Mouse (Mus musculus): ENCODE results near the gene Csrp1. TPM values are rescaled to one million over a fixed set of nuclear protein-coding genes. Genes with fewer than 3 reads are reported as not detected.

The Csrp1 gene
- total RNA-seq, 2 experiments from 2014 or later, result 98.5 to 108 TPM

DNA sequence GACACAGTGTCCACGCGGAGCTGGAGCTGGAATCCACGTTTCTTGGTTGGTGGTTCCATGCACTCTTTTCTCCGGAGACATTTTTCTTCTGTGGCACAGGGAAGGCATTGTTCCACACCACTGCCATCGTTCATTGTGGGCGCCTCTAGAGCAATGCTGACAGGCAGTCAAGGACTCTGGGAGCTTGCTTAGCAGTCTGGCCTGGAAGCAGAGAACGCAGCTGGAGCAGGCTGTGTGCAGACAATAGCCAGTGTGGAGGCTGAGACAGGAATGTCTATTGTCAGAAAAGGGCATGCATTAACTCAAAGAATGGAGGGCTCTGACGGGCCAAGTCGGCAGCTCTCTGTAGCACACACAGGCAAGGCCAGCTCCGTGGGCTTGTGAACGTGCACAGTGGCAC is 25.7 kb upstream of the Csrp1 start:
- DNase-seq (ENCODE audit: low spot score in 2 of 2), result no peak

DNA sequence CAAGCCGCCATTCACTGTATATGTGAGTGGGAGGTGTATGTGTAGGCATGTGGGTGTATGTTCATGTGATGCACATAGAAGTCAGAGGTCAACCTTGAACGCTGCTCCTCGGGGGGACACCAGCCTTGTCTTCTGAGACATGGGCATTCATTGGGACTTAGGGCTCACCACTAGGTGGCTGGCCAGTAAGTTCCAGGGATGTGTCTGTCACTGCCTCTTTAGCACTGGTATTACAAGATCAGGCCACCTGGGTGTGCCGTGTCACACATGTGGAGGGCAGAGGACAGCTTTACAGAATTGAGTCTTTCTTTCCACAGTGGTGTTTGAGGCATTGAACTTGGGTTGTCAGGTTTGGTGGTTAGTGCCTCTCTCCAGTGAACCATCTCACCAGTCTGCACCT is 22.4 kb upstream of the Csrp1 start:
- DNase-seq (ENCODE audit: low spot score in 2 of 2), result no peak

DNA sequence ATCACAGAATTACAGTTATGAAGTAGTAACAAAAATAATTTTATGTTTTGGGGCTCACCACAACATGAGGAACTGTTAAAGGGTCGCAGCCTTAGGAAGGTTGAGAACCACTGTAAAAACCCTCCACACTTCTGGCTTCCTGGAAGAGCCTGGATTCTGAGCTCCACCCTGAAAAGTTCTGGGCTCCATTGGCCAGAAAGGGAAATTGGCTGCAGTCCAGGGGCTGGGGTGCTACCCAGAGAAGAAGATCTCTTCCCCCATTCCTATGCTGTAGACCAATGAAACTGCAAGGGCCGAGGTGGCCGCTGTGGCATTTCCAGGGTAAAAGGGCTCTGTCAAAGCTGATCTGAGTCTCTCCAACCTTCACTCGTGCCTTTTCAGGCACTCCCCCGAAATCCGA is 21.8 kb upstream of the Csrp1 start:
- DNase-seq (ENCODE audit: low spot score in 2 of 2), result no peak

DNA sequence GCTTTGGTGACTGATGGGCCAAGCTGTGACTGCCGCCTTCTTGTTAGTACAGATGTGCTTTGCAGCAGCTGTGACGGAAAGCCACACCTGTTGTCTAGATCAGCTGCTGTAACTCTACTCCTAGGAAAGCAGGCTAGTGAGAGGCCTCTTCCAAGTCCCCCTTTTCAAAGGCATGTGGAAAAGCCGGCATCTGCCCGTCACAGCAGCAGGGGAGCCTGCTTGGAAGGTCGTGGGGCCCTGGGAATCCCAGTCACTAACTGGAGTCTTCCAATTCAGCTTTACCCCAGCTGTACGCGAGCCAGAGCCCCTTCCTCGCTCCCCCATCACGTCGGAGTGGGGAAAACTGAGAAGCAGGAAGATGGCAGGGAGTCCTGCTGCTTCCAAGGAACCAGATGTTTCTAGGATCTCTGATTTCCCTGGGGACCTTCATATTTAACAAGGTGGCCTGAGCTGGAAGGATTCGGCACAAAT is 21.4 kb upstream of the Csrp1 start:
- DNase-seq (ENCODE audit: low spot score in 2 of 2), result no peak

DNA sequence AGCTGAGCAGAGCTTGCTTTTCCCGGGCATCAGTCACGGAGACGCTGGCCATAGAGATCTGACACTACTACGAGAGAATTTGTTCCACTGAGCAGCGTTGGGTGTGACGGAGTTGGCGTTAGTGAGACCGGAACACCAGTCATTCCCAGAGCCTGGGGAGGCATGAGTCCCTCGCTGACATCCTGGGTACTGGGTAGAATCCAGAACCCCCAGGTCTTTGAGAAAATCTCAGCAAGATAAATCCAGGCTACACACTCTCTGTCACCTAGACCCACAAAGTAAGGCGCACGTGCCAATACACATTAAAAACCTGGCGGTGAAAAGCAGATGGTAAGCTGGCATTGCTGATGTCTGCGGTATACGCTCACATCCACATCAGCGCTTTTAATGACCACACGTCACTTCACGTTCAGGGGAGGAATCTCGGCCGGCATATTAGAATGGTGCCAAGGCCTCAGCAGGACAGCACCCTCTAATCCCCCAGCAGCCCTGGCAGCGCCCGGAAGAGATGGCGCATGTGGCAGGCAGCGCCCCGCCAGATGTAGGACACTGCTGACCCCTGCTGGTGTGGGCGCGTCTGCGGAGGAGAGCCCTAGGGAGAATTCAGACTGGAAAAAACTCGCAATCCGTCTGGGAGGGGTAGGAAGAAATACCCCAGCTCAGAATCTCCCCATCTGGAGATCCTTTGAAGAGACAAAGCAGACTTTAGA is 20.7 kb upstream of the Csrp1 start:
- peak; percentile 40 to 54 for DNase-seq (ENCODE audit: low spot score in 2 of 2)

DNA sequence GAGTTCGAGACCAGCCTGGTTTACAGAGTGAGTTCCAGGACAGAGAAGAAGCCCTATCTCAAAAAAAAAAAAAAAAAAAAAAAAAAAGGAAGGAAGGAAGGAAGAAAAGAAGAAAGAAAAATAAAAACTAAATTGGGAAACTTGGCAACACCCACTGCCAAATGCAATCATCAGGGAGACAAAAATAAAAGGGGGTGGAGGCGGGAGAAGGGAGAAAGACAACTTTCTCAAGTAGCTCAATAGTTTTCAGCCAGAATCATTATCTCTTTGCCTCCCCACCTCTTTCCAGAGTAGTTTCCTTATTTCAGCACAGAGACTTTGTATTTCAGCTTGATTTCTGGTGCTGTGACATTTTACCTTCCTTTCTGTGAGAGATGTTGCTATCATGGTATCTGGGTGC is 20.0 kb upstream of the Csrp1 start:
- DNase-seq (ENCODE audit: low spot score in 2 of 2), result no peak

DNA sequence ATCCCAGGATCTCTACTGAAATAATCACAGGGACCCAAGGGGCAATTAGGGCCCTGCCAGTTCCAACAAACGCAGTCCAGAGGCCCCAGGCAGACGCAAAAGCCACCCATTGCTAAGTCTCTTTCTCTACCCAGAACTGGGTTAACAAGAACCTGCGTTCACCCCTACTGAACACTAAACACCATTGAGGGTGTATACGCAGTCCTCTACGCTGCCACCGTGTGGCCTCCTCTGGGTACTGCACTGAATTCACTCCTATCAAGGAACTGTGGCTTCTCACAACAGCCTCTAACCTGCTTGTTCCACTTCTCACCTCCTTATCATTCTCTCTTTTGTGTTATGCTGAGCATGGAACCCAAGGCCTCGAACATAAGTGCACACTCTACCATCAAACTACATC is 19.3 kb upstream of the Csrp1 start:
- DNase-seq (ENCODE audit: low spot score in 2 of 2), result peak in 1 of 2 experiments; percentile 42

DNA sequence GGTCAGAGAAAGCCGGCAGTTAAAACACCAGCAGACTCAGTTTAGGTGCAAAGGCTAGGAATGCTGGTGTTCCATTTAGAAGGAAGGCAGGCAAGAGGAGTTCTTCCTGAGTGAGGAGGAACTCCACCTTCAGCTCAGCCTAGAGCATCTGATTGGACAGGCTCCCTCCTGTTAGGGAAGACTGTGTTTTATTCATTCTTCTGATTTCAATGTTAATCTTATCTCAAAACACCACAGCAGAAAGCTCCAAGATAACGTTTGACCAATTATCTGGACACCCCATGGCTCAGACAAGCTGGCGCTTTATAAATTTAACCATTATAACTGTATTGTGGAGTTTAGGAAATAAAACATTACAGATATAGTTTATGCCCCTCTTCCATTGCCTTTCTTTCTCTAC is 18.5 kb upstream of the Csrp1 start:
- no peak for DNase-seq (ENCODE audit: low spot score in 2 of 2)

DNA sequence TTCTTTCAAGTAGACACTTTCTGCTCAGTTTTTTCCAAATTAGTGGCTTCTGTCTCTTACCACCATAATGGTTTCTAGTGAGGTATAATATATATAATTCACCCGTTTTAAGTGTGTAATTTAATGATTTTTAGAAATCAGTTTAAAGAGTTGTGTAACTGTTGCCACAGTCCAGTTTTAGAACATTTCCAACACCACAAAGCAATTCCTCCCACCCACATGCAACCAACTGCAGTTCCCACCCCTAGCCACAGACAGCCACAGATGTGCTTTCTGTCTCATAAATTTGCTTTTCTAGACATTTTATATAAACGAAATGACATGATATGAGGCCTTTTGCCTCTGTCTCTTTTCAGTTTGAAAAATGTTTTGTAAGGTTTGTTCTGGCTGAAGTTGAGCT is 17.1 kb upstream of the Csrp1 start:
- DNase-seq (ENCODE audit: low spot score in 2 of 2), result no peak

DNA sequence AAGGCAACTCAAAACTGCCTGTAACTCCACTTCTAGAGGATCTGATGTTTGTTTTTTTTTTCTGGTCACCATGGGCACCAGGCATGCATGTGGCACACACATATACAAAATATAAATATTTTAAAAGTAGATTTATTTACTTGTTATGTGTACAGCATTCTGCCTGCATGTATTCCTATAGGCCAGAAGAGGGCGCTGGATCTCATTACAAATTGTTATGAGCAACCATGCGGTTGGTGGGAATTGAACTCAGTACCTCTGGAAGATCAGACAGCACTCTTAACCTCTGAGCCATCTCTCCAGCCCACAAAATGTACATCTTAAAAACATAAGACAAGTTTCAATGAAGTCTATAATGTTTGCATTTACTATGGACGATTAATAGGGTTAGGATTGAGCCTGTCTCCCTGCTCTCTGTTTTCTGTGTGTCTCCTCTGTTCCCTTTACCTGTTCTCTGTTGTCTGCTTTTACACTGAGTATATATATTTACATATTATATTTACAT is 15.5 kb upstream of the Csrp1 start:
- DNase-seq (ENCODE audit: low spot score in 2 of 2), result no peak

DNA sequence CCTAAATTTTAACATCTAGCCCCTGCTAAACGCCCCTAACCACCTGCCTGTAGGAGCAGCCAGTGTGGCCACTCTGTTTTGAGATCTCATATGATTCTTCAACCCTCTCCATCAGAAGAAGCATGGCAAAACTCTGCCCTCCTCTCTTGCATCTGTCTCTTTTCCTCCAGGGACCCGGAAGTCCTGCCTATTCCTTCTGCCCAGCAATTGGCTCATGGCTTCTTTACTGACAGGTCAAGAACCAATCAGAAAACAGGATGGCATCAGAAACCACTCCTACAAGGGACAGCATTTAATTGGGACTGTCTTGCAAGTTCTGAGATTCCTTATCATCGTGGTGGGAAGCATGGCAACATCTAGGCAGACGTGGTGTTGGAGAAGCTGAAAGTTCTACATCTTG is 11.5 kb upstream of the Csrp1 start:
- no peak for DNase-seq (ENCODE audit: low spot score in 2 of 2)

DNA sequence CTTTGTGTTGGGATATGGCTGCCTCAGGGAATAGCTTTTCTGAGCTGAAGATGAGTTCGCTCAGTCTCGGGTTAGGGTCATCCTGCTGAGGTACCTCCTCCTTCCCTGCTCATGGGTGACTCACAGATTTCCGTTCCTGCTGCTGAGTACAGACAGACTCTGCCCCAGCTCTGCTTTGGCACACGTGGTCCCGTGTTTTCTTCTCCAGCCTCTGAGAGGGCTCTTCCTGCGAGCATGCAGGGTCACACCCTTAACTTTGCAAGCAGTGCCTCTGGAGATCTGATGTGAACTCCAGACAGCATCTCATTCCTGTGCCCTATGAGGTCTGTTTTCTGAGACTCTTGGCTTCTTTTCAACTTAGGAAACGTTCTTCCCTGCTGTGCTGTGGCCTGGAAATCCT is 8.7 kb upstream of the Csrp1 start:
- no peak for DNase-seq (ENCODE audit: low spot score in 2 of 2)

DNA sequence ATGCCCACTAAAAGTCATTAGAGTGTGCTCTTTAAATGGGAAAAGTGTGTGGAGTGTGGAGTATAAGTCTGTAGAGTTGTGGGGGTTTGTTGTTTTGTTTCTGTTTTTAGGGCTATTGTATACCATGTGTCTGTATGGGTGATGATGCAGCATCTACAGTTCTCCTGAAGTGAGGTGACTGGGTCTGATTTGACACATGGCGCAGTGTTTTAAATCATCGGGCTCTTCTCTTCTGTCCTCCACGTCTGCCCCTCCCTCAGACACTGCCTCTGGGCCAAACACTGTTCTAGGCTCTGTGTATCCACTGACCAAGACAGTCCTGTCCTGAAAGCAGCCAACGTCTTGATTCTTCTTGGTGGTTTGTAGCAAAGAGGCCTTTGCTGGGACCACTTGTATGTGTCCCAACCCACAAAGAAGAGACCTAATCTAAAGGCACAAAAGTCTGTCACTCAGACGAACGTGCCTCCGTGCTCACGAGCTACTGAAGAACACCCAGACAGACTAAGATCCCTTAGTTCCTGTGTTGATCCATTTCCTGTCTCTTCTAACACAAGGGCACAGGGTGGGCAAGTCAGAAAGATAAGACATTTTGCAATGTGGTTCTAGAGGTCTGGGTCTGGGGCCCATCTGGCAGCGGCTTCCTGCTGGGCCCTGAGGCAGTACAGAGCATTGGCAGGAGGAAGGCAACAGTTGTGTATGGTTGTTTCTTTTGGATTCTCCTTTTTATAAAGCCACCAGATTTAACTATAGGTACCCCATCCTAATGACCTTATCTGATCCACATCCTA is 5.6 kb upstream of the Csrp1 start:
- no peak for DNase-seq (ENCODE audit: low spot score in 2 of 2)

DNA sequence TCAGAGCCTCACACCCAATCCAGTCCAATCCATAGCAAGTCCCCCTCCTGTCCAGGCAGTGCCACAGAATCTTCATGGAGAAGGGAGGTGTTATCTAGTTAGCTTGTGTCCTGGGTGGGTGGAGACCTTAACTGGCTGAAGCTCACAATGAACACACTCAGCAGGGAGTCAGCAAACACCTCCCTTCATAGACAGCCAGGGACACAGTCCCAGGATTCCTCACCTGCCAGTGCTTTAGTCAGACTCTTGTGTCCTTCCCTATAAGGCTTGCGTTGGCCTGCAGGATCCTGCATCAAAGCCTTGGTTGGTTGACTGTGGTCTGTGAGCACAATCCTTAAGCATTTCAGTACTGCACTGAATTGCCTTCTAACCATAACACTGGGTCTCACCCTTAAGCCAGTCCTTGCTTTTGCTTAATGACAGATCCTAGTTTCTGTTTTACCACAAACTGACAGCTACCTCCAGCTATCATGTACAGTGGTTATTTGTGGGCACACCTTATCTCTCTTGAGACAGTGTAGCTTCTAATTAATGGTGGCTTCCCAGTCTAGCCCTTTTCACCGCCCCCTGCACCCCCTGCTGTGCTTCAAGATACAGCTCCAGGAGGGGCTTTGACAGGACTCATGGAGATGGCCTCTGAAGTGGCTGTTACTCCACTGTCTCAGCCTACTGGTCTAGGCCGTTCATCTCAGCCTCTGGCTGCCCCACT is 4.8 kb upstream of the Csrp1 start:
- no peak for DNase-seq (ENCODE audit: low spot score in 2 of 2)

DNA sequence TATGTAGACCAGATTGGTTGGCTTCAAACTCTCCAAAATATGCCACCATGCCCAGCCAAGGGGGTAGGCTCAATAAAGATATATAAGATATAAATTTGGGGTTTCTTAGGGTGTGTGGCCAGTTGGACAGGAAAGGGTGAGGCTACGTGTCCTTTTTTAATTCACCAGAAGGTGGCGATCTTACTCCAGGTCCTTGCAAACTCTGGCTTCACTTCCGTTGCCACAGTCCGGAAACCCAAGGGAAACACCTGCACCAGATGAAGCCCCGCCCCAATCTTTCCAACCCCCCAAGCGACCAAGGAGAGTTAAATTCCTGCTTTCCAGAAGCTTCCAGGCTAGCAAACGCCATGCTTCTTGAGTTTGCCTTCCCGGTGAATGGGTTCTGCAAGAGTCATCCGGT is 375 bp upstream of the Csrp1 start:
- peak in 1 of 2 experiments; percentile 37 for DNase-seq (ENCODE audit: low spot score in 2 of 2)

DNA sequence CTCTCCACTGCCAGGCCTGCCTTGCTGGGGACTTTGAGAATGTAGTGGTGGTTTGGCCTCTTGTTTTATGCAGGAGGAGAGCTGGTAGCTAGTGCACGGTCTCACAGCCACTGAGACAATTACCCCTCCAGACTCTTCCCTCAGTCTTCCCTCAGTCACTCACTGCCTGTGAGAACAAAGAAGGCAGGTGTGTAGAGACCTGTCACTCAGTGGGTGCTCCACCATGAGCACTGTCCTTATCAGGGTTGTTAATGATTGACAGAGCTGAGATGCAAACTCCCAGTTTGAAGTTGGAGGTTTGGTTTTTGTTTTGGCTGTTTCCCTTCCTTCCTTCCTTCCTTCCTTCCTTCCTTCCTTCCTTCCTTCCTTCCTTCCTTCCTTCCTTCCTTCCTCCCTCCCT is 3.2 kb downstream of the Csrp1 start:
- DNase-seq (ENCODE audit: low spot score in 2 of 2), result no peak

DNA sequence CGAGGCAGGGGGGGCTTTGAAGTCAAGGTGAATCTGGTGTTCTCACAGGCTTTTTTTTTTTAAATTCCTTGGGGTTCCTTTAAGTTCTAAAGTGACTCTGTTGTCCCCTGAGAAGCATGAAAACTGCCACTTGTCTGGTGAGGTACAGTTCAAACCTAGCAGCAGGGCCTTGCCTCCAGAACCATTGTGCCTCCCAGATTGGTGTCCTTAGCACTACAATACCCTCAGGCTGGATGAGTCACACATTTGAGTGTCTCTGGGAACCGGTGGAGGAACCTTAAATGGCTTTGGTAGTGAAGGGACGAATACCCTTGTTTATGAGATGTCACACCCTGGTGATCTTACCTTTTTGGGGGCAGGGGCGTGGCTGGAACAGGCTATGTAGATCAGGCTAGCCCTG is 4.3 kb downstream of the Csrp1 start:
- no peak for DNase-seq (ENCODE audit: low spot score in 2 of 2)

DNA sequence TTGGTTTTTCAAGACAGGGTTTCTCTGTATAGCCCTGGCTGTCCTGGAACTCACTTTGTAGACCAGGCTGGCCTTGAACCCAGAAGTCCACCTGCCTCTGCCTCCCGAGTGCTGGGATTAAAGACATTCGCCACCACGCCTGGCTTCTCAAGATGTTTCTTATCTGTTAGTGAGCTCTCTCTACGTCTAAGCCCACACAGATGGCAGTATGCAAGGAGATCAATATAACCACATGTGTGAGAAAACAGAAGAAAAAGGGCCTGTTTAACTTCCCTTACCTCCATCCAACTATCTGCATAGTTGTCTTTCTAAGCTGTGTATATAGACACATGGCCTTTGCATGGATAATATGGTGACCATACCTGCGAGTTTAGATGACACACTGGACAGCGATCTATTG is 5.5 kb downstream of the Csrp1 start:
- DNase-seq (ENCODE audit: low spot score in 2 of 2), result no peak

DNA sequence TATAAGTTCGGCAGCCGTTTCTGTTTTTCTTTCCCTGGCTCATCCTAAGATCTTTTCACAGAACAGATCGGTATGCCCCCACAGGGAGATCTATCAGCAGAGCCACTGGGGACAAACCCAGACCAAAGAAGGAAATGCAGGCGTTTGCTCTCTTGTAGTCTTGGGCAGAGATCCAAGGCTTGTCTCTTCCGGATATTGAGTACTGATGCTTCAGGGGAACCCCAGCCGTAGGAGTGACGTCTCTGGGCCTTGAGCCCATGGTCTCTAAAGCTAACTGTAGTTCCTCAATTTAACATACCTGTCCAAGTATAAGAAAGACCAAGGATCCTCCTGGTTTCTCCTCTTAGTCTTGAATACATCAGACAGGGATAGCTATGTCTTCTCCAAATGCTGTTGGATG is 6.1 kb downstream of the Csrp1 start:
- no peak for DNase-seq (ENCODE audit: low spot score in 2 of 2)

DNA sequence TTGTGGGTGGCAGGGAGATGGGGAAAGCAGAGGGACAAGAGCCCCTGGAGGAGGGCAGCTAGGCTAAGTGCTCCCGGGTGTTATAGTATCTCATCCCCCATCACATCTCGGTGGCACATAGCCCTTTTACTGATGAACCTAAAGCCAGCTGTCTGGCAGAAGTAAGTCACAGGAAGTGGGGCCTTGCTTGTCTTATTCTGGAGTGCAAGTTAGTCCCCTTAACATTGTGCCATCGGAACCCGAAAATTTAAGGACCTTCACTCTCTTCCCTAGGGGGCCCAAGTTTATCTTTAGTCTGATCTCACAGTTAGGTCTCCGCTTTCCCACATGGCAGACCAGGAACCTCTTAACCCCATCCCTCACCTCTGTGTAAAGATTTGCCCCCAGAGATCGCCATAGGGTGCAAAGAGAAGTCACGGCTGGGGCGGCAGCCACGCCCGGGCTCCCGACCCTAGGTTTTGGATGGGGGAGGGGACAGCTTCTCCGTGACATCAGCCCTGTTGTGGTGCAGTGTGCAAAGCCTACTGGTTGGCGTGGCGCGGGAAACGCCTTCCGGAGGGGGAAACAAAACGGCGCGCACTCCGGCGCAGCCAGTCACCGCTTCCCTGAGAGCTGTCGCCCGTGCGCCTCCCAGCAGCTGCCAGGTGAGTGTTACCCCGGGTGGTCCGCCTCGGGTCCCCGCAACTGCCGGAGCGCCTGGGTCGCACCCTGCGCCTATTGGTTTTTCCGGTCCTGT is 8.9 kb downstream of the Csrp1 start:
- DNase-seq (ENCODE audit: low spot score in 2 of 2), result peak; percentile 48 to 73

DNA sequence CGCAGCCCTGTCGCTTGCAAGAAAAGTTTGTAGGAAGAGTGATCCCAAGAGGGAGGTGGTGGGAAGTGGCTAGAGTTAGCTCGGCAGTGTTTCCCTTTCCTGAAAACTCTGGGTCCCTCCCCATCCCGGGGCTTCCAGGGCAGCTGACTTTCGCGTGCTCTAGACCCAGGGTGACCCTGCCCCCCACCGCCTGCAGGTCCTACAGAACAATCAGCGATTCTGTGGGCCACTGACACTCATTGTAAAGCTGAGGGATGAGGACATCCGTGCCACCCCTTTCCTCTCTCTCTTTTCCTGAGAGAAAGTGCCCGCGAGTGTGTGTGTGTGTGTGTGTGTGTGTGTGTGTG is 9.5 kb downstream of the Csrp1 start:
- DNase-seq (ENCODE audit: low spot score in 2 of 2), result no peak
